Mouse (Mus musculus) kidney, adult 2 months (tissue): ENCODE measurements around the gene Tspear. TPM values are rescaled to one million over a fixed set of nuclear protein-coding genes. Genes with fewer than 3 reads are reported as not detected.
"Not testable (repeated sequence)": the region's sequence is repeated elsewhere in the genome, so short reads cannot be mapped to it uniquely, and the experiment has no call there.

Source experiments
- DNase-seq: peaks from one replicate; pipeline ENCODE4 v3.0.0; 2021
- H3K27ac ChIP-seq: fragments of 200-500 bp; 2 replicates; pipeline ENCODE4 v1.5.1; 2012; ENCODE audit warnings: low read depth, low read length, control low read depth, inconsistent platforms; ENCODE audit not compliant: insufficient read depth
- H3K27me3 ChIP-seq: fragments of 200-500 bp; replicated peaks from 2 replicates; pipeline ENCODE4 v1.6.1; 2012; ENCODE audit warnings: mild to moderate bottlenecking, moderate library complexity, low read length, inconsistent platforms; ENCODE audit not compliant: control insufficient read depth, insufficient read depth
- H3K36me3 ChIP-seq: fragments of 200-500 bp; 2 replicates; pipeline ENCODE4 v1.6.1; 2012; ENCODE audit warnings: mild to moderate bottlenecking, moderate library complexity, low read length, inconsistent platforms; ENCODE audit not compliant: control insufficient read depth, insufficient read depth
- H3K4me1 ChIP-seq: fragments of 200-500 bp; 2 replicates; pipeline ENCODE4 v1.6.1; 2011; ENCODE audit warnings: low read length; ENCODE audit not compliant: control insufficient read depth, insufficient read depth
- H3K4me3 ChIP-seq: fragments of 200-500 bp; 2 replicates; pipeline ENCODE4 v1.5.1; 2011; ENCODE audit warnings: mild to moderate bottlenecking, low read depth, low read length, control low read depth; ENCODE audit not compliant: insufficient read depth
- CTCF ChIP-seq: fragments of 200-500 bp; conservative IDR thresholded peaks from 2 replicates; pipeline ENCODE4 v1.5.1; 2011; ENCODE audit warnings: low read depth, mild to moderate bottlenecking, control low read depth, low read length, moderate library complexity, mixed read lengths; ENCODE audit not compliant: insufficient read depth, insufficient read length
- POLR2A ChIP-seq: fragments of 200-500 bp; IDR thresholded peaks from one replicate; pipeline ENCODE4 v1.6.1; 2011; ENCODE audit warnings: low read depth, low read length, control low read depth
- WGBS: fragments of 180-500 bp; shearing (Covaris S2); methylation state at CpG from one replicate; pipeline ENCODE4 v1.1.7; 2018; 5-methylcytosine and 5-hydroxymethylcytosine counted together
- polyA plus RNA-seq: library from polyadenylated mRNA; depleted of rRNA; stranded (reverse); fragments of >200 nt; gene quantifications from 2 replicates; pipeline ENCODE4 v1.2.3, GENCODE M21; 2012

Tspear gene
- polyA plus RNA-seq, 1 experiment, result 1.2 TPM

DNA sequence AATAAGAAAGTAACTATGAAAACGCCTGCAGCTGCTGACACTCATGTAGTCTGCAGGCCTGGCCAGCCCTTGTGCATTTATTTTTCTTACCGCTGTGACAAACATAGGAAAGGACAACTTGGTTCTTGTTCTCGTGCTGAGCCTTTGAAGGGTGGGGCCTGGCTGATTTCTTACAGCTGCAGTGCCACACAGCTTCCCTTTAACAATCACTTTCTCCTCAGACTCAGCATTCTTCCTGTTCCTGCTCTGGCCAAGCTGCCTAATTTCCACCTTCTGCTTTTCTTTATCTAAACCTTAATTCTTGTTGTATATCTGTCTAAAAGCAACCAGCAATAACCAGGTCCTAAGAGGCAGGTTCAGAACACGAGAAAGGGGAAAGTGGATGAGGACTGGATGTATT lies 27.4 kb downstream of the Tspear start:
- Histone ChIP-seq H3K27me3 (no peaks in the 10 kb centered on the region), H3K27ac (no peak overlapping the region), H3K4me1 (no peaks in the 10 kb centered on the region), H3K36me3 (no peaks in the 10 kb centered on the region), H3K4me3 (no peak overlapping the region)
- no peak for DNase-seq
- 61% methylated on average over 4 of the region's 4 CpGs for WGBS
- TF ChIP-seq POLR2A (no peak), CTCF (no peak)

DNA sequence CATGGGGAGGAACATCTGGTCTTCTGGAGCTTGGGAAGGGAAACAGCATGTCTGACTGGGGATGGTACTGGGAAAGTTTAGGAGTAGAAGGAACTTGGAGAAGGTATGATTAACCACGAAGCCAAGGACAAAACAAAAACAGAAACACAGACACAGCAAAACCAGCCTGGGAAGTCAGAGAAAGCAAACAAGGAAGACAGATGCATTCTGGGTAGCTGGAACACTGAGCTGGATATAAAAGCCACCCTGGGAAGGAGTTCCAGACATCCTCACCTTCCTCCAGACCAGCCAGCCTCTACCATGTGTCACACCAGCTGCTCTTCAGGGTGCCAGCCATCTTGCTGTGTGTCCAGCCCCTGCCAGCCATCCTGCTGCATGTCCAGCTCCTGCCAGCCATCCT lies 29.1 kb downstream of the Tspear start, which contains the start of gene Gm10142:
Gm10142 (plus strand) TSS at position 301 of the 400 bp plus-strand sequence.
- no peaks in the 10 kb centered on the region for H3K4me1 ChIP-seq
- no peaks in the 10 kb centered on the region for H3K36me3 ChIP-seq
- H3K27ac ChIP-seq, result no peak within 1 kb of the TSS
- H3K4me3 ChIP-seq, result no peak within 1 kb of the TSS
- WGBS, result 92% methylated on average over 1 of the region's 1 CpGs
- no peaks in the 10 kb centered on the region for H3K27me3 ChIP-seq
- DNase-seq, result no peak
- TF ChIP-seq CTCF, result no peak
- TF ChIP-seq POLR2A, result no peak

DNA sequence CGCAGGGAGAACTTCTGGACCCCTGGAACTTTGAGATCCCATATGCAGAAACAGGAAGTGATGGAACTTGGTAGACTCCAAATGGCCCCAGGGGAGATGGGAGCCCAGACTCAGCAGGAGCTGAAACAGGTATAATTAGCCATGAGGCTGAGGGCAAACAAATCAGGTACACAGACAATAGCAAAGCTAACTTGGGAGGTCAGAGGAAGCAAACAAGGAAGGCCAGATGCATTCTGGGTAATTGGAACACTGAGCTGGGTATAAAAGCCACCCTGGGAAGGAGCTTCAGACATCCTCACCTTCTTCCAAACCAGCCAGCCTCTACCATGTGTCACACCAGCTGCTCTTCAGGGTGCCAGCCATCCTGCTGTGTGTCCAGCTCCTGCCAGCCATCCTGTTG lies 33.9 kb downstream of the Tspear start, which contains the start of gene Krtap12-1:
Krtap12-1 (plus strand) TSS at position 301 of the 400 bp plus-strand sequence.
- WGBS, result 95% methylated on average over 1 of the region's 1 CpGs

DNA sequence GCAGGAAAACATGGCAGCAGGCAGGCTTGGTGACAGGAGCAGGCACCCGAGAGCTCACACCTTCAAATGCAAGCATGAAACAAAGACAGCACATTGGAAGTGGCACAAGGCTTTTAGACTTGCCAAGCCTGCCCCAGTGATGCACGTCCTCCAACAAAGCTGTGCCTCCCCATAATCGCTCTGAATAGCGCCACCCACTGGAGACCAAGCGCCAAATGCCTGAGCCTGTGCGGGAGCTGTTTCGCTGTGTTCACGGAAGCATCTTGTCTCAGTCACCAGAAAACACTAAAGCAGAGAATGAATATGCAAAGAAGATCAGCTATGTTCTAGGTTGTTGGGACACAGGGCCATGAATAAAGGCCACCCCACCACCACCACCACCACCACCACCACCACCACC lies 38.5 kb downstream of the Tspear start:
- Histone ChIP-seq H3K36me3 (no peaks in the 10 kb centered on the region), H3K27ac (no peak overlapping the region), H3K4me1 (no peaks in the 10 kb centered on the region), H3K27me3 (no peaks in the 10 kb centered on the region), H3K4me3 (no peak overlapping the region)
- no peak for DNase-seq
- WGBS, result 74% methylated on average over 8 of the region's 8 CpGs
- TF ChIP-seq CTCF (0 out of 2 replicates have a peak, but pooled peaks have one; percentile 3), POLR2A (no peak)

More for the DNA sequence above, 33.9 kb downstream of the Tspear start, which contains the start of gene Krtap12-1:
- not testable (repeated sequence) for H3K4me1 ChIP-seq, H3K27me3 ChIP-seq, H3K4me3 ChIP-seq, H3K36me3 ChIP-seq, DNase-seq, H3K27ac ChIP-seq

DNA sequence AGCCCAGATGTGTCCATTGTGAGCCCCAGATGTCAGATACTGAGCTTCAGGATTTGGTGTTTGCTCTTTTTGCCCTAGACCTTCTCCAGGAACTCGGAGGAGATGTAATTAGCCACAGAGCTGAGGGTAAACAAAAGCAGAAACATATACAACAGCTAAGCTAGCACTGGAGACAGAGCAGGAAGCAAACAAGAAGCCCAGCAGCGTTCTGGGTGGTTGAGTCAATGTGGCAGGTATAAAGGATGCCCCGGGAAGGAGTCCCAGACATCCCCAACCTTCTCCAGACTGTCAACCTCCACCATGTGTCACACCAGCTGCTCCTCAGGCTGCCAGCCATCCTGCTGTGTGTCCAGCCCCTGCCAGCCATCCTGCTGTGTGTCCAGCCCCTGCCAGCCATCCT lies 39.8 kb downstream of the Tspear start, which contains the start of gene Gm10100:
Gm10100 (plus strand) TSS at position 301 of the 400 bp plus-strand sequence.
- H3K27ac ChIP-seq, result no peak within 1 kb of the TSS
- H3K27me3 ChIP-seq, result no peaks in the 10 kb centered on the region
- TF ChIP-seq CTCF, result no peak
- no peak for TF ChIP-seq POLR2A
- no peak for DNase-seq
- no peak within 1 kb of the TSS for H3K4me3 ChIP-seq
- no peaks in the 10 kb centered on the region for H3K36me3 ChIP-seq
- H3K4me1 ChIP-seq, result no peaks in the 10 kb centered on the region
- WGBS, result 36% methylated on average over 3 of the region's 3 CpGs

DNA sequence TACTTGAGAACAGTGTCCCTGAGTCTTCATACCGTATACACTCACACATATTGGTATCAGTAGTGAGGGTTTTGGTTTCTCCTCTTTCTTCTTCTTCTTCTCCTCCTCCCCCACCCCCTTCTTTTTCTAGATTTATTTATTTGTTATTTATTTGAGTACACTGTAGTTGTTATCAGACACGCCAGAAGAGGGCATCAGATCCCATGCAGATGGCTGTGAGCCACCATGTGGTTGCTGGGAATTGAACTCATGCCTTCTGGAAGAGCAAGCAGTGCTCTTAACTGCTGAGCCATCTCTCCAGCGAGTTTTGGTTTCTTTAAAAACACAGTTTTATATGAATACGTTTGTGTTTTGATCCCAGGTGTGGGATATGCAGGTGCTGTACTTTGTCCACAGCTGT lies 41.9 kb downstream of the Tspear start:
- Histone ChIP-seq H3K4me3 (no peak overlapping the region), H3K27me3 (no peaks in the 10 kb centered on the region), H3K4me1 (no peaks in the 10 kb centered on the region), H3K27ac (no peak overlapping the region), H3K36me3 (no peaks in the 10 kb centered on the region)
- 66% methylated on average over 4 of the region's 4 CpGs for WGBS
- DNase-seq, result no peak
- TF ChIP-seq POLR2A, result no peak
- 0 out of 2 replicates have a peak, but pooled peaks have one; percentile 17 for TF ChIP-seq CTCF

DNA sequence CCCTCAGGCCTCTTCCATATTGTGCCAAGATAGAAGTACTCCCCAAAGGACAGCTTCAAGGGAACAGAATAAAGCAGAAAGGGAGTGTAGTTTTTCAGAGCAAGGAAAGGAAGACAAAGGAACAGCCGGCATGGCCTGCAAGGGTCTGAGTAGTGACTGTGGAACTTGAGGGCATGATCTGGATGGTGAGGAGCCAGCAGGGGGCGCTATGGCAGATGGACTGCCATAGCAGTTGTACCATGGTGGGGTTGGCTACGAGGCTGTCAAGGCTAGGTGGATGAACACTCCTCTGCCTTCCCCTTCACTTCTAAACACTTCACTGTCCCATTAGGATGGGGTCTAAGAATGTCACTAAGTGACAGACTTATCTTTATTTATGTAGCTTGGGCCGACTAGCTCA lies 42.9 kb downstream of the Tspear start:
- TF ChIP-seq POLR2A (no peak), CTCF (peak; percentile 44)
- Histone ChIP-seq H3K27me3 (no peaks in the 10 kb centered on the region), H3K4me3 (no peak overlapping the region), H3K4me1 (no peaks in the 10 kb centered on the region), H3K36me3 (no peaks in the 10 kb centered on the region), H3K27ac (no peak overlapping the region)
- WGBS, result 52% methylated on average over 4 of the region's 4 CpGs
- peak; percentile 4 for DNase-seq
